ENCODE assay signal across 29 mouse cellular contexts in genomic region chr4:25813340-25813739, GRCm38 (mm10). TPM values are rescaled to one million over a fixed set of nuclear protein-coding genes. Genes with fewer than 3 reads are reported as not detected.
"Had no signal": no experiment of that assay in that cellular context is flagged by ENCODE, and none has a peak within 500 bp of the region (broad histone marks: within the 10 kb centered on the region; RNA-seq: fewer than 3 reads in every experiment).

No protein-coding gene starts in this region.

- ATAC-seq: liver, embryonic 12.5 days; liver, postnatal 0 days; midbrain, embryonic 13.5 days; midbrain, embryonic 15.5 days; midbrain, embryonic 16.5 days had no signal

- H3K4me2 ChIP-seq: limb, embryonic 12.5 days; limb, embryonic 13.5 days; limb, embryonic 15.5 days; liver, embryonic 11.5 days; liver, embryonic 12.5 days; liver, embryonic 13.5 days; liver, embryonic 15.5 days; midbrain, embryonic 11.5 days; midbrain, embryonic 12.5 days; midbrain, embryonic 13.5 days; midbrain, embryonic 15.5 days; neural tube, embryonic 12.5 days; neural tube, embryonic 13.5 days had no signal

- DNase-seq: layer of hippocampus, postnatal 36 days; left cerebral cortex, postnatal 4 days; liver; liver, embryonic 13.5 days; liver, postnatal 0 days; lung, adult 18-20 months; lung, postnatal 36 days; midbrain, embryonic 14.5 days had no signal

- H3K4me3 ChIP-seq: left cerebral cortex, adult 2 months; limb, embryonic 10.5 days; limb, embryonic 12.5 days; limb, embryonic 13.5 days; limb, embryonic 15.5 days; liver, embryonic 12.5 days; liver, embryonic 13.5 days; liver, embryonic 15.5 days; megakaryocyte, embryonic 14.5 days; midbrain, embryonic 10.5 days; midbrain, embryonic 12.5 days; midbrain, embryonic 13.5 days; midbrain, embryonic 15.5 days; myocyte; neural tube, embryonic 12.5 days; neural tube, embryonic 13.5 days had no signal

- H3K9me3 ChIP-seq: limb, embryonic 10.5 days; limb, embryonic 12.5 days; limb, embryonic 13.5 days; limb, embryonic 15.5 days; liver, embryonic 12.5 days; liver, embryonic 13.5 days; liver, embryonic 15.5 days; midbrain, embryonic 10.5 days; midbrain, embryonic 12.5 days; midbrain, embryonic 13.5 days; midbrain, embryonic 15.5 days; neural tube, embryonic 12.5 days; neural tube, embryonic 13.5 days had no signal

- H3K36me3 ChIP-seq: limb, embryonic 10.5 days; limb, embryonic 12.5 days; limb, embryonic 13.5 days; limb, embryonic 15.5 days; liver, embryonic 12.5 days; liver, embryonic 13.5 days; liver, embryonic 15.5 days; midbrain, embryonic 10.5 days; midbrain, embryonic 12.5 days; midbrain, embryonic 13.5 days; midbrain, embryonic 15.5 days; neural tube, embryonic 12.5 days; neural tube, embryonic 13.5 days had no signal

- H3K9ac ChIP-seq: limb, embryonic 12.5 days; limb, embryonic 13.5 days; limb, embryonic 15.5 days; liver, embryonic 12.5 days; liver, embryonic 13.5 days; liver, embryonic 14.5 days; liver, embryonic 15.5 days; liver, postnatal 0 days; midbrain, embryonic 12.5 days; midbrain, embryonic 13.5 days; midbrain, embryonic 15.5 days; neural tube, embryonic 12.5 days; neural tube, embryonic 13.5 days had no signal

- H3K27ac ChIP-seq: left cerebral cortex, adult 2 months; limb, embryonic 10.5 days; limb, embryonic 12.5 days; limb, embryonic 13.5 days; limb, embryonic 15.5 days; liver, embryonic 12.5 days; liver, embryonic 13.5 days; liver, embryonic 14.5 days; liver, embryonic 15.5 days; macrophage; midbrain, embryonic 10.5 days; midbrain, embryonic 12.5 days; midbrain, embryonic 13.5 days; midbrain, embryonic 15.5 days; neural tube, embryonic 12.5 days; neural tube, embryonic 13.5 days had no signal

- H3K4me1 ChIP-seq: limb, embryonic 10.5 days; limb, embryonic 12.5 days; limb, embryonic 13.5 days; limb, embryonic 15.5 days; liver, embryonic 12.5 days; liver, embryonic 13.5 days; liver, embryonic 15.5 days; megakaryocyte, embryonic 14.5 days; midbrain, embryonic 10.5 days; midbrain, embryonic 12.5 days; midbrain, embryonic 13.5 days; midbrain, embryonic 15.5 days; neural tube, embryonic 12.5 days; neural tube, embryonic 13.5 days had no signal

- H3K27me3 ChIP-seq: limb, embryonic 12.5 days; limb, embryonic 13.5 days; limb, embryonic 15.5 days; liver, embryonic 12.5 days; liver, embryonic 13.5 days; liver, embryonic 15.5 days; megakaryocyte, embryonic 14.5 days; midbrain, embryonic 12.5 days; midbrain, embryonic 13.5 days; midbrain, embryonic 15.5 days; neural tube, embryonic 12.5 days; neural tube, embryonic 13.5 days had no signal

RNA-seq across cellular contexts. Expression of gene Fut9, which starts 13.3 kb away (rescaled TPM):
- polyA plus RNA-seq: liver, adult 2 months; liver, embryonic 12.5 days; liver, embryonic 13.5 days; liver, embryonic 14.5 days; liver, postnatal 0 days; macrophage had no signal
